Mouse (Mus musculus) urinary bladder, postnatal 10 days (tissue): ENCODE results near the gene Stat1.

Experiments
- DNase-seq: peaks from one replicate; pipeline ENCODE4 v3.0.0; 2022; ENCODE audit warnings: low spot score

Stat1 gene

DNA sequence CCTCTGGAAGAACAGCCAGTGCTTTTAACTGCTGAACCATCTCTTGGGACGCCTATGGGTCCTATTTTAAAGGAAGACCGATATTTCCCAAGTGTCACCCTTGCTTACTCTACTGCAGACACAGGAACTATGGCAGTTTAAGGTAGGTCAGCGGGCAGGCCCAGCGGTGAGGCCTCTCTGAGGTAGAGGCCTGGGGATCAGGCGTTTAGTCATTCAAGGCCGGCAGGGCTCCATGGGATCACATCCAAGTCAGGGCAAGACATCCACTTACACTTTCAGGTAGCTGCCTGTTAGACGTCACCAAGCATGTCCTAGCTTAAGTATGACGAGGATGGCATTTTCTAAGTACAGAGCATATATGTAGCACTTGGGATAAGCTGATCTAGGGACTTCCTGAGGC lies 41.9 kb downstream of the Stat1 start:
- DNase-seq = no peak

DNA sequence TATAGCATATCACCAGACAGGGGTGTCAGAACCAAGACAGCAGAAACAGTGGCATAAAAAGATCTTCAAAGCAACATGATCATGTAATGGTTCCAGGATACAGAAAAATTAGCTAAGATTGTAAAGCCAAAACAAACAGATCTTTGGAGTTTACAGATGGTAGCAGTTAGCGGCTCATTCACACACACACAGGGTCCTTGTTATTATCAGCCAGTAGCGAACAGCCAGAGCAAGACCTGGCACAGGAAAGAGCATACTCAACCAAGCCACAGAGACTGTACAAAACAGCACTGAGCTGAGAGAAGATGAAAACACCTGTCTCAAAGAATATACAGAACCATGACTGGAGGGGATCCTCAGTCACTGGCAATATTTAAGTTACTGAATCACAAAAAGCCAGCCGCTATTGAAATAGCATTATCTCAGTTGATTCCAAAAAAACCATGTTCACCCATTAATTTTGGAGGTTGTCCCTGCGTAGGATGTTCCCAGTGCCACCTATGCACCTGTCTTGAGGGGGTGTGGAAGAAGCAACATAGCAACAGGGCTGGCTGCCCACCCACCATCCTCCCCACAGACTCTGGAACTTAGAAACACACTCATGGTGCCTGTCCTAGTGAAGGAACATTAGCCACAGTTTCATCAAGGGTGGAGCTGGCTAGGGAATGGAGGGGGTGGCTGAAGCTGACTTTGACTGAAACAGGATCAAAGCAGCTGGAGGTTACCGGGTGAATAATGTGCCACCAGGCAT lies 44.6 kb downstream of the Stat1 start:
- no peak for DNase-seq

GRCm38 (mm10) chr1:52166652-52167220 lies 47.5 kb downstream of the Stat1 start:
- DNase-seq = no peak

DNA sequence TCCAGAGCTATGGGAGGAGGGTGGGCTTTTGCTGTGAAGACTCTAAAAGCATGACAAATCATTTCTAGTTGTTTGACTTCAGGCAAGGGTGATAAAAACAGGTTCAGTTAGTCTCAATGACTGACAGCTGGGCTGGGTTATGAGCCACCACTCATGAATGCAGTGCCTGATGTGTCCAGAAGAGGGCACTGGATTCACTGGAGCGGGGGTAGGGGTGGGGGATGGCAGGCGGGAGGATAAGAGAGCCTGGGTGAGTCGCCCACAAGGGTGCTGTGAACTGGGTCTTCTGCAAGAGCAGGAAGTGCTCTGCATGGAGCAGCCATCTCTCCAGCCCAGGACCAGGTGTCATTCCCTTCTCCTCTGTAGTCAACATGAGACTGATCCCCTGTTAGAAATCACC lies 50.8 kb downstream of the Stat1 start:
- DNase-seq = no peak

GRCm38 (mm10) chr1:52170747-52171146 lies 51.5 kb downstream of the Stat1 start:
- DNase-seq = no peak

- DNase-seq = no peak
Measured at GRCm38 (mm10) chr1:52171271-52171670, 52.0 kb downstream of the Stat1 start.

DNA sequence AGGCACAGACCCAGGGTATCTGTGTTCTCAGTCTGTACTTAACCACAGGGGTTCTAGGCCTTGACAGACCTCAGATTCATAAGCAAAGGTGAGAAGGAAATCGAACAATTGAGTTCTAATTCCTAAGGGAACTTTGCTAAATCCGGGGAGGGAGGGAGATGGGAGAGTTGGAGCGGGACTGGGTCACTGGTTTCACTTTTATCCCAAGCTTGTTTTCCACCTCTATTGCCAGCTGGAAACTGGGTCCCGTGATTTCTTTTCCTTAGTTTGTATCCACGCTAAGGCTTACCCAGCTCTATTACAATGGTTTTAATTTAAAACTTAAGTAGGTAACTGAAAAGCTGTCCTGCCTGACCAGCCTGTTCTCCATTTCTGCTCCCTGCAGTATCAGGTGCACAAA lies 56.1 kb downstream of the Stat1 start:
- no peak for DNase-seq

GRCm38 (mm10) chr1:52175983-52176382 lies 56.7 kb downstream of the Stat1 start:
- DNase-seq = no peak

DNA sequence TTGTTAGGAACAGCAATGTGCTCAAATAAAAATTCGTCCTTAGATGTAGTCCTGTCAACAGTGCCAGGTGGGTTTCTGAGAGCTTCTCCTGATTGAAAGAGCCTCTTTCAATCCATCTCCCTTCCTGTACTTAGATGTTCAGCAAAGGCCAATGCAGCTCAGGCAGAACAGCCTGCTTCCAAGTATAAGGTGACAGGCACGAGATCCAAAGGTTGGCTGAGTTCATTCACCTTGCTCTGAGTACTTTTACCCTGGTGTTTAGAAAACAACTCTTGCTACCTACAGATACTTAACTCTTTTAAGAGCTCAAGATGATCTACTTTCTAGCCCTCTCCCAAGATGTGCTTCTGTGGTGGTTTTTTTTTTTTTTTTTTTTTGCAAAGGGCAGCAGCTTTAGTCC lies 57.8 kb downstream of the Stat1 start:
- no peak for DNase-seq

- no peak for DNase-seq
Measured at GRCm38 (mm10) chr1:52179939-52180568, 60.8 kb downstream of the Stat1 start.

GRCm38 (mm10) chr1:52181994-52182393 lies 62.8 kb downstream of the Stat1 start:
- DNase-seq = no peak

GRCm38 (mm10) chr1:52182992-52183391 lies 63.8 kb downstream of the Stat1 start:
- DNase-seq = no peak
